Mouse (Mus musculus) megakaryocyte, embryonic 14.5 days (primary cell): ENCODE measurements around the gene Nagpa.

ENCODE experiments used
- FLI1 ChIP-seq: IDR thresholded peaks from 2 replicates; pipeline ENCODE4 v1.6.1; 2012; ENCODE audit warnings: low read length, inconsistent platforms, mixed read lengths
- GATA1 ChIP-seq: IDR thresholded peaks from 3 replicates; pipeline ENCODE4 v1.6.1; 2012; ENCODE audit warnings: mixed read lengths, low read length, inconsistent platforms, borderline replicate concordance

GRCm38 (mm10) chr16:5214126-5214525 lies 10.3 kb upstream of the Nagpa start:
- TF ChIP-seq GATA1 (no peak), FLI1 (no peak)
